Mouse (Mus musculus) adrenal gland, adult (tissue): ENCODE results near the gene Afg1l.

ENCODE experiments used
- DNase-seq, 2 experiments: peaks; one replicate each; pipeline ENCODE4 v3.0.0; 2022 to 2023; ENCODE audit warnings: low spot score in 1 of 2; ENCODE audit not compliant: inconsistent age in 2 of 2

The Afg1l gene

GRCm38 (mm10) chr10:42477550-42478340 is 620 bp downstream of the Afg1l start:
- DNase-seq: no peak

DNA sequence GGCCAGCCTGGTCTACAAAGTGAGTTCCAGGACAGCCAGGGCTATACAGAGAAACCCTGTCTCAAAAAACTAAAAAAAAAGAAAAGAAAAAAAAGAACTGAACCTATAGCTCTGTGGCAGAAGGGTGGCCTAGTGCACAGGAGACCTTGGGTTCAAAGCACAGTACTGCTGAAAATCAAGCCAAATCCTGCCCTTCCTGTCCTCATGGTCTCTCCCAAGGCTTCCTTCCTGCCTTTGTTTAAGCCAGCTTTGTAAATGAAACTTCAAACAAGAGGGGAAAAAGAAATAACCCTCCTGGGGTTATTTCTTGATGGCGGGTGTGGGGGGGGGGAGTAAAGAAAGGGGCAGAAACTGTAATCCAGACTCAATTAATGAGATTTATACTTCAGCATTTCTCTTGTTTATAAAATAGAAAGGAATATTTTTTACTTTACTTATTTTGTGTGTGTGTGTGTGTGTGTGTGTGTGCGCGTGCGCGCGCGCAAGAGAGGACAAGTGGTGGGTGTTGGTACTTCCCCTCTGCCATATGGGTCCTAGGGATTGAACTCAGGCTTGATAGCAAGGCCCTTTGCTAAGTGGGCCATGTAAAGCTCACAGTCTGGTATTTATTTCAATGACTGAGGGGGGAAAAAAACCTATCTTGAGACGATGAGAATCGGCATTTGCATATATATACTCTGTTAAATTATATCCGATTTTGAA is 1.4 kb downstream of the Afg1l start:
- peak in 1 of 2 experiments; percentile 40 for DNase-seq

DNA sequence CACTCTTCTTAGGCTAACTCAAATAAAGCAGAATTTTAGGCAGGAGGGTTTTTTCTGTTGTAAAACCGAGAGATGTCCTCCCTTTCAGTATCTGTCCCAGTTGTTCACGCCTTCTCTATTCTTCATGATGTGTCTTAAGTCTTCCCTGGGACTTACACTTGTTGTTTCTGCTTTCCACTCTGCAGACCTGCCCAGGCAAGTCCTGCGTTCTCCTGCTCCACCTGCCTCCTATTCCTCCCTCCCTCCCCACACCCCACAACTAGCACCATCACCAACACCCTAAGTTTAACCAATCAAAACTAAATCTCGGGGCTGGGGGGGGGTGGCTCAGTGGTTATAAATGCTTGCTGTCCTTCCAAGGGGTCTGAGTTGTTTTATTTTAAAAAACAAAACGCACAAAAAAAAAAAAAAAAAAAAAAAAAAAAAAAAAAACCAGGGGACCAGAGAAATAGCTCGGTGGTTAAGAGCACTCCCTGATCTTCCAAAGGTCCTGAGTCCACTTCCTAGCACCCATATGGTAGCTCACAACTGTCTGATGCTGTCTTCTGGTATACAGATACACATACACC is 3.3 kb downstream of the Afg1l start:
- no peak for DNase-seq

DNA sequence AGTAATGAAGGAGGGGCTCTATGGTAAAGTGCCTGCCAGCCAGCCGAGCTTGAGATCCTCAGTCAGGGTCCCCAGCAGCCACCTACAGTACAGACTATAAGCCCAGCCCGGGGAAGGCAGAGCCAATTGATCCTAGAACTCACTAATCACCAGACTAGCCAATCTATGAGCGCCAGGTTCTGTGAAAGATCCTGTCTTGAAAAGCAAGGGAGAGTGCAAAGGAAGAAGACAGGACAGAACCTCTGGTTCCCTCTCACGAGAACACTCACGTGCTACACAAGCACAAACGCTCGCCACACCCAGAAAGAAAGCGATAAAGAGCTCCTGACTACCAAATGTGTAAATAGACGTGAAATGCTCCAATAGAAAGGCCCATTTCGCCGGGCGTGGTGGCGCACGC is 13.6 kb downstream of the Afg1l start:
- no peak for DNase-seq

DNA sequence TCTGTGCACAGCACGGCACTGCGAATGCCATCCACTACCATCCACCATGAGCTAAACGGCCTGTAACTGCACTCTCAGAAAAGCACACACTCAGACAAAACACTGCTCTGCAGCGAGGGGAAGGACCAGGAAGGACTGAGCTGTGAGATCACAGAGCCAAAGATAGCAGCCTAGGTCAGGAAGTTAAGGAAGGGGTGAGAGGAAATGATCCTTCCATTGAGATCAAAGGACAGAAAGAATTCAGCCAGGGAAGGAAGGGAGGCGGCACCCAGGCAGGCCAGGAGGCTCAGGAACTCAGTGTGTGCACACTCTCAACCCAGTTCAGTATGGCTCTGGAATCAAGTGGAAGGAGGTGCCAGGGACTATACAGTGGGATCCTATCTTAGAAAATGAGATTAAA is 14.1 kb downstream of the Afg1l start:
- peak; percentile 30 to 68 for DNase-seq

- DNase-seq: peak; percentile 65 to 72
Observed at GRCm38 (mm10) chr10:42457557-42458191, 20.7 kb downstream of the Afg1l start.

GRCm38 (mm10) chr10:42455981-42456380 is 22.4 kb downstream of the Afg1l start:
- no peak for DNase-seq

DNA sequence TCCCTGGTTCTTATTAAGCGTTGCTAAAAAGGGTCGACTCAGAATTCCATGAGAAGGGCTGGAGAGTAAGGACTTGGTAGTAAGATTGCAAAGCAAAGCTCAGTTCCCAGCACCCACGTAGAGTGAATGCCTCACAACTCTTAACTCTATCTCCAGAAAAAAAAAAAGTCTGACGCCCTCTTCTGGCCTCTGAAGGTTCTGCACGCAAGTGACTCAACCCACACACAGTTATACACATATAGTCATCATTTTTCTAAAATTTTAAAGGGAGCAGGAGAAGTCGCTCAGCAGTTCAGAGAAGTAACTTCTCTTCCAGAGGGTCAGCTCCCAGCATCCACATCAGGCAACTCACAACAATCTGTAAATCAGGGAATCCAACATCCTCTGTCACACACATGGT is 23.7 kb downstream of the Afg1l start:
- DNase-seq: no peak

- DNase-seq: no peak
Observed at GRCm38 (mm10) chr10:42454266-42454665, 24.1 kb downstream of the Afg1l start.

GRCm38 (mm10) chr10:42449672-42450071 is 28.7 kb downstream of the Afg1l start:
- DNase-seq: no peak

GRCm38 (mm10) chr10:42448371-42448770 is 30.0 kb downstream of the Afg1l start:
- no peak for DNase-seq

DNA sequence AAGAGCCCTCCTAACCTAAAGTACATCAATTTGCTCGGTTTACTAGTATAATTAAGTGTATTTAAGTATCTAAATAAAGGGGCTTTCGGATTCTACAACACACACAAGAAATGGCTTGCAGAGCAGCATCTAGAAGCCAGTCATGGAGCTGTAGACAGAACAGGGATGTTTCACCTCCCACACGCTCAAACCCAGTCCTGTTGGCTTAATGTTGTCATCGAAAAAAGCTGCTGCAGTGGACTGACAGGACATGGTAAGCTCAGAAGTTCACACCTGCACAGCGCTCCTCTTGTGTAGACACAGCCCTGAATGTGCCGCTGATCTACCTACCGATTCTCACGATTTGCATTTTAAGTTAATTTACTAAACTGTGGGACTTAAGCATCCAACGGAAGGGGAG is 32.2 kb downstream of the Afg1l start:
- no peak for DNase-seq

DNA sequence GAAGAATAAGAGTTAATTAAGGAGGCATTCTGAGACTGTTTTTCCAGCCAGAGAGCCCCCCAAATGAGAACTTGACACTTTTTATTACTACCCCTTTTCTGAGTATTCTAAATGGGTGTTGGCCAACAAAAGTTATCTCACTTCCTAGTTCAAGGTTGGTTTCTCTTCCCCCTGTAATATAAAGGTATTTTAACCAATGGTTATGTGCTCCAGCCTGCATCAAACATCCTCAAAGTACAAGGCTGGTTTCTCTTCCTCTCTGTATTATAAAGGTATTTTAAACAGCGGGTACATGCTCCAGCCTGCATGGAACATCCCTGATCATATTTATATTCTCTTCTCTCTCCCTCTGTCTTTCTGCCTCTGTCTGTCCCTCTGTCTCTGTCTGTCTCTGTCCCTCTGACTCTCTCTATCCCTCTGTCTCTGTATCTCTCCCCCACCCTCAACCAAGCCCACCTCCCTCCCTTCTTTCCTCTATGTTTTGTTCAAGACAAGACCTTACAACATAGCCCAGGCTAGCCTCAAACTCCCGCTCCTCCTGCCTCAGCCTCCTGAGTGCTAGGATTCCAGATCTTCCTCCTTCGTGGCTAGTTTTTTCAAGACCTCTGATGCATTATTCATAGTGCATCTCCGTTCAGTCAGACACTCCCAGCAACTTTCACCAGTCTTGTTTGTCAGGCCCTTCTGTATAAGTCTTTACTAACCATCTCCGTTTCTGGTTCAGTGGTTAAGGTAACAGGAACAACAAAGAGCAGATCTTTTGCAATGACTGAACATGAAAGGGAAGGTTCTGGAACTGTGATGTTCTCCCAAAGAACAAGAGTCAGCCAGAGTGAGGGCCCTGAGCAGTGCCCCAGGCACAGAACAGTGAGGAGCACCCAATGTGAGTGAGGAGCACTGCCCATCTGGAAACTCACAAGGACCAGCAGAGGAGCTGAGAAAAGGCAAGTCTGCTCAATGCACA is 41.2 kb downstream of the Afg1l start:
- no peak for DNase-seq

DNA sequence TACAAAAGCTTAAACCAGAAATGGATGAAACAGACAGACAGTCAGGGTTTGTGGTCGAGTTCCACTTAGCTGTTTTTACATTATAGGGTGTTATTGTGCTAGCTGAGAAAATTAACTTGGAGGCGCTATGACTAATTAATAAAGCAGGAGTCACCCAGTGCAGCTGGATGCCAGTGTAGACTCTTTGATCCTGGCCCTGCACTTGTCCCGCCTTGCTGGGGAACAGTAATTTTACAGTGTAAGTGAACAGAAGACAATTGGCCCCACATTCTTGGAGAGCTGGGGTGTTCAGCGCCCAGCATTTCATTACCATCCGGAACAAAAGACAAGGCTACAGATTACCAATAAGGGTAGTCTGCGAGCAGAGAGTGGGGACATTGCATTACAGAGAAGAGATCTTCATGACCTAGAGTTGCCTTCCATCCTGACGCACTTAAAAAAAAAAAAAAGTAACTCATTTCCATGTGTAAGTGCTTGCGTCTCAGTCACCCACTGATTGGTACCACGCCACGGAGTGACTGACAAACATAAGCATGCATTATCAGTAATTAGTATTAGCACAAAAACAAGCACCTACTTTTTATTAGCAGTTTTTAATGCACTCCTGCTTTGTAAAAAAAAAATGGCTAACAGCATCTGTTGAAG is 60.7 kb downstream of the Afg1l start:
- DNase-seq: no peak

DNA sequence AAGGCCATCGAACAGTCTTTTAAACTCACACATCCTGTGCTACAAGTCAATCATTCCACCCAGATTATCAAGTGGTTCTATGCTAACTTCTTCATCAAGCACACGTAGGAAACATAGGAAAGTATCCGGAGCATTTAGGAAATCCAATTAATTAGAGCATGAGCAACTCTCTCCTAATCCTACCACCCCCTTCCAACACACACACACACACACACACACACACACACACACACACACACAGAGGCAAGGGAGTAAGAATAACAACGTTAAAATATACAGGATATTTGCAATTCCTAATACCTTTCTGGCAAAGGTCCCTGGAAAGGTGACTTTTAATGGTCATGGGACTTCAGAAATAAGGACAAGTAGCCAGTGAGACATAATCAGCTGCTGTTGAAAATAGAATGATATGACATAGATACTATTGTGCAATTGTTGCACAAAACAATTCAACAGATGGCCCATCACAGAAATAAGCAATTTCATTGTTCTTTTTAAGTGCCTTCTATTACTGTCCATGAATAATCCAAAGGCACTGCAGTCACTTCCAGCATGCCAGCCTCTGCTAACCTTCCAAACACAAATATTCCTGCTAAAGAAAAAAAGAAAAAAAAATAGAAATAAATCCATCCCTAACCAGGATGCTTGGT is 62.4 kb downstream of the Afg1l start:
- no peak for DNase-seq

- DNase-seq: peak; percentile 8 to 39
Observed at GRCm38 (mm10) chr10:42410748-42411537, 67.4 kb downstream of the Afg1l start.

DNA sequence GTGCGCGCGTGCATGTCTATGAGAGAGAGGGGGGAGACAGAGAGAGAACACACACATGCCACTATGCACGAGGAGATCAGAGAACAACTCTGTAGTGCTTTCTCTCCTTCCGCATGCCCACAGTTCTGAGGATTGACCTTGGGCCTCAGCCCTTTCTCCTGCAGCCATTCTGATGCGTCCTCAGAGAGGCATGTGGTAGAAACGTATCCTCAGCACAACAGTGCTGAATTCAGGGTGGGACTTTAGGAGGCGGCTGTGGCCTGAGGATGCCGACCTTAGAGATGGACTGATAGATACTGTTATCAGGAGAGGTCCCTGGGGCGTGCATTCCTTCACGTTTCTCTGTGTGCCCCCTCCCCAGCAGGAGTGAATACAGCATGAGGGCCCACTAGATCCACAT is 87.9 kb downstream of the Afg1l start:
- no peak for DNase-seq

DNA sequence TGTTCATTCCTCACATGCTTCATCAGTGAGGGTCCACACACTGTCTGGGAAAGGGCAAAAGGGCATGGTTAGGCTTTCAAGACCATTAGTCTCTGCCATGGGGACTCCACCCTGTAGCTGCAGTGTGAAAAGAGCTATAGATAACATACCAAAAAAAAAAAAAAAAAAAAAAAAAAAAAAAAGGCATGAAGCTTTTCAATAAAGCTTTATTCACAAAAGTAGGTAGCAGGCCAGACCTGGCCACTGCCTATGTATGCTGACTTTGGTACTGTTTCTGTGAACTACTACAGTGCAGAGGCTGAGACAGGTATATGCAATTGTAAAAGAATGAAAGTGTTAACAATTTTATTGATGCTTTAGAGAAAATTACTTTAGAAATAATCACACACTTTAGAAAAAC is 90.2 kb downstream of the Afg1l start:
- DNase-seq: no peak
